Mouse (Mus musculus) olfactory bulb, adult 2 months (tissue): ENCODE results near the gene Gm28551.

Source experiments
- CTCF ChIP-seq: fragments of 200-500 bp; IDR thresholded peaks from 2 replicates; pipeline ENCODE4 v1.5.1; 2012; ENCODE audit warnings: low read depth, mild to moderate bottlenecking, low read length, moderate library complexity; ENCODE audit not compliant: insufficient read depth
- POLR2A ChIP-seq: fragments of 200-500 bp; IDR thresholded peaks from 2 replicates; pipeline ENCODE4 v1.6.1; 2012; ENCODE audit warnings: mild to moderate bottlenecking, low read depth, low read length, moderate library complexity; ENCODE audit not compliant: insufficient read depth

DNA sequence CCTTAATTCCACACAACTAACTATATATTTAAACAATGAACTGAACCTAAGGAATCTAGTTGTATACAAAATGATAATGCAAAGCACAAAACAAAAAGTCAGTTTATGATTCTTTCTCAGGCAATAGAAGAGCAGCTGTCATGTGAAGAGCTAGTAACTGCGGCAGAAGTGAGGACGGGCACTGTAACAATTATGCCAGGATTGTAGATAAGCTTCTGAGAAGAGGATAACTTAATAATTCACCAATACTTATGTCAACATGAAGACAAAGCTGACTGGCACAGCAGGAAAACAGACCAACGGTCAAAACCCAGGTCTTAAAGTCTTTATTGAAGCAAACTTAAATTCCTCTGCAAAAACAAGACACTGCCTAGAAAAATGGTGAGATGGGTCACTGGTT, 61.3 kb downstream of the Gm28551 start:
- no peak for TF ChIP-seq CTCF
- TF ChIP-seq POLR2A: no peak
